Mouse (Mus musculus): Measurements from ENCODE around the gene Ogfr.
A peak's percentile ranks its signal among the peaks of the same experiment; 100 is the strongest.

The Ogfr gene

DNA sequence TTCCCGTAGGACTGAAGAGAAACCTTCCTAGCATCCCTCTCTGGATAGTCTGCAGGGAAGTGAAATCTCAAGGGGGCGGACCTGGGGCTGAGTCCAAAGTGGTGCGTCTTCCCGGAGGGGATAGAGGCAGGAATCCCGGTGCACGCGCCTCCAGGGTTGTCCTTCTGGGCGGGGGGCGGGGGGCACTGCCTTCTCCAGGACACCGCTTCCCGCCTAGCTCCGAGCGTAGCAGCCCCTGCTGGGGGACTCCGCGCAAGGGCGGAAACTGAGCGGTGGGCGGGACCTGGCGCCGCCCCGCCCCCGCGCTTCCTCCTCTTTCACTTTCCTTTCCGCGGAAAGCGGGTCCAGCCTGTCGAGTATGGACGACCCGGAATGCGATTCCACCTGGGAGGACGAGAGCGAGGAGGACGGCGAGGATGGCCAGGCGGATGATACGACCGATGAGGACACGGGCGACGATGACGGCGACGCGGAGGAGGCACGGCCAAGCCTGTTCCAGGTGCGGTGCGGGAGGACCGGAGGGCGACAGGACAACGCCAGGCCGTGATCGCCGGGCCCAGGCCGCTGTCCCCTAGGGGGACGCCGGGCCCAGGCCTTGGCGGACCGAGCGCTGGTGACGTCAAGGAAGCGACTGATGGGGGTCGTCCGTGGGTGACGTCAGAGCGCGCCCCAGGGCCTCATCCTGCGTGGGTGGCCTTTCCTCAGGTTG, at the start of gene Ogfr:
Gene Ogfr, plus strand, starts transcription at position 123 of the 709 bp plus-strand sequence.
- peak; percentile 94 for DNase-seq (ENCODE audit: low read depth)

DNA sequence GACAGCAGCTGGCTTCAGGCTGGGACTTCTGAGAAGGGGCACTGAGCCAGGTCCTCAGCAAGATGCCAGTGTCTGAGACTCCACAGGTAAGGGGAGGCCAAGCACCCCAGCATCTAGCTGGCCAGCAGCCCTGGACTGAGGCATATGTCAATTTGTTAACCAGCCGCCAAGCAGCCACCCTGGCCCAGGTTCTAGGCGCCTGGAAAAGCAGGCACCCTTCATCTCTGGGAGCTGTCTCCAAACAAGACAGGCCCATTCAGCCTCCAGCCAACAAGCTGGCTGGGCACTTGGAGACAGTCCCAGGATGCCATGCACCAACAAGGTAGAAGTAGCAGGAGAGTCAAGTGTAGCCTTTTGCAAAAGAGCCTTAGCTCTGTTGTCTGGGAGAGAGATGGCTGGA, 45.4 kb upstream of the Ogfr start:
- no peak for DNase-seq (ENCODE audit: low read depth)

DNA sequence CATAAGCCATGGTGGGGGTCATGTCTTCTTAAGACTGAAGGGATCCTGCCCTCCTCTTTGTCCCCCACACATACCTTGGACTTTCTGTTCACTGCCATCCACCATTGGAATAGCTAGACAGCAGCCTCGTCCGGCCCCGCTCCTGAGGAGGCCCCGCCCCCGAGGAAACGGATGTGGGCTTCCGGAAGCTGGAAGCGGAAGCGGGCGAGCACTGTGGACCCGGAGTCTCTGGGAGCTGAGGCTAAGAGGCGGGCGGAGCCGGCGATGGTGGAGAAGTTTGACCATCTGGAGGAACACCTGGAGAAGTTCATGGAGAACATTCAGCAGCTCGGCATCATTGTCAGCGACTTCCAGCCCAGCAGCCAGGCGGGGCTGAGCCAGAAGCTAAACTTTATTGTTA, 44.0 kb upstream of the Ogfr start:
- no peak for DNase-seq (ENCODE audit: low read depth)

DNA sequence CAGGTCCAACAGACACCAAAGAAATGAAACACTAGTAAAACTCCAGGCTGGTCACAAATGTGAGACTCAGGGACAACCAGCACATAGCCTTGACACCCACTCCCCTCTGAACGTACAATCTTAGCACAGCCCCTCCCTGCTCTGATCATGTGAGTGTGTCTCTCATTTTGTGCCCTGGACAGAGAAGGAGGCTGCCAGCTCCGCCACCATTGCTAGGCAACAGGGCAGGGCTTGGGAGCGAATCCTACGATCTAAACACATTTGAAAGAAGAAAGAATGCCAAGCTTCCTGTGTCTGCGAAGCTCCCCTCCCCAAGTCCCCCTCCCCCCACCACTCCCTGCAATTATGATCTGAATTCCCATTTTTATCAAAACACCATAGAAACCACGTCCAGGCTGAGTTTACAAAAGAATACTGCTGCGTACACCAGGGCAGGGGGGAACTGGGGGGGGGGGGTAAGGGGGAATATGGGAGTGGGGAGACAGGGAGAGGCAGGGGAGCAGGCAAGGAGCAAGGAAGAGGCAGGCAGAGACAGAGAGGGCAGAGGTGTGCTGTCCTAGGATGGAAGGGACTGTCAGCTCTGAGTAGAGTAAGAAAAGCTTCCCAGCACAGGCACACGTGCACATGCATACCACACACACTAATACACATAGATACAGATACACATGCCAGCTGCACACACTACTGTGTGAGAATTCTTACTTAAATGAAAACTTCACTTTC, 41.5 kb upstream of the Ogfr start:
- no peak for DNase-seq (ENCODE audit: low read depth)

DNA sequence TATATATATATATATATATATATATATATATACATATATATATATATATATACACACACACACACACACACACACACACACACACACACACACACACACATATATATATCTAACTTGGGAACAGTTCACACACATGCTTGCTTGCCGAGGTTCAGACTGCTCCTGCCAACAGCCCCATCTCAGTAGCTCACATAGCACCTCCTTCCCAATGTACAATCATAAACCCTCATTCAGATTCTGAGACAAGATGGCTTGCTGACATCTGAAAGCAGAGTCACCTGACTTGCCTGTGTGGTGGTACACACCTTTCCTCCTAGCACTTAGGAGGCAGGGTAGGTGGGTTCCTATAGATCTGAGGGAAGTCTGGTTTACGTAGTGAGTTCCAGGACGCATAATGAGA, 36.7 kb upstream of the Ogfr start:
- no peak for DNase-seq (ENCODE audit: low read depth)

DNA sequence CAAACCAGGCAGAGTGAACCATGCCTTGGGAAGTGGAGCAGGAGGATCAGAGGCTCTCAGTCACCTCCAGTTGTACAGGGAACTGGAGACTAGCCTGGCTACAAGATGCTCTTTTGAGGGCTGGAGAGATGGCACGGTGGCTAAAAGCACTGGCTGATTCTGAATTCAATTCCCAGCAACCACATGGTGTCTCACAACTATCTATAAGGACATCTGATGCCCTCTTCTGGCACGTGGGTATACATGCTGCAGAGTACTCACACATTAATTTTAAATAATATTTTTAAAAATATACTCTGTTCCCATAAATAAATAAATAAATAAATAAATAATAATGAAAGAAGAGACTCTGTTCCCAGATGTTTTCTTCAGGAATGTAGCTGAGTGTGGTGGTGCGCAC, 33.8 kb upstream of the Ogfr start:
- DNase-seq (ENCODE audit: low read depth) = no peak

DNA sequence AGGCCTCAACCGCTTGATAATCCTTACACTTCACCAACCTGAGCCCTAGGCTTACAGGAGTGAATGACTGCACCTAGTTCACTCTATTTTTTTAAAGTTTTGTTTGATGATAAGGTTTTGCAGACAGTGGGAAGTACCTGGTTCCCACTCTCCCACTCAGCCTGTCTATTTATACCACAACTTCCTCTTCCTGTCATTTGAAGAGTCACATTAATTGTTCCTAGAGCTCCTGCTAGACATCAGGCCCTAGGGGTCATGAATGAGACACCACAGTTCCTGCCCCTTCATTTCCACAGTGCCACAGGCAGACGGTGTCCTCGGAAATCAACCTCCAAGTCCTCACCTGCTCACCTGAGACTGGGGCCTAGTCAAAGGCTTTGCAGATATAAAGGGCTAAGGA, 32.6 kb upstream of the Ogfr start:
- no peak for DNase-seq (ENCODE audit: low read depth)

DNA sequence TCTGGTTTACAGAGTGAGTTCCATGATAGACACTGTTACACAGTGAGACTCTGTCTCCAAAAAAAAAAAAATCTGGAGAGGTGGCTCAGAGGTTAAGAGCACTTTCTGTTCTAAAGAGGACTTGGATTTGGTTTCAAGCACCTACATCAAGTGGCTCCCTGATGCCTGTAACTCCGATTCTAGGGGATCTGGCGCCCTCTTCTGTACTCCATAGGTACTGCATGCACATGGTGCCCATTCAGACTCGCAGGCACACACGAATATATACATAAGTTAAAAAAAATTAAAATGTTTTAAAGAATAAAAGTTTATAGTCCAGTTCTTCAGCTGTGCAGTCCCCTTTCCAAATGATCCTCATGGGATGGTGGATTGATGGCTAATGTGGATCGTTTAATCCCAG, 28.8 kb upstream of the Ogfr start:
- DNase-seq (ENCODE audit: low read depth) = peak; percentile 55

DNA sequence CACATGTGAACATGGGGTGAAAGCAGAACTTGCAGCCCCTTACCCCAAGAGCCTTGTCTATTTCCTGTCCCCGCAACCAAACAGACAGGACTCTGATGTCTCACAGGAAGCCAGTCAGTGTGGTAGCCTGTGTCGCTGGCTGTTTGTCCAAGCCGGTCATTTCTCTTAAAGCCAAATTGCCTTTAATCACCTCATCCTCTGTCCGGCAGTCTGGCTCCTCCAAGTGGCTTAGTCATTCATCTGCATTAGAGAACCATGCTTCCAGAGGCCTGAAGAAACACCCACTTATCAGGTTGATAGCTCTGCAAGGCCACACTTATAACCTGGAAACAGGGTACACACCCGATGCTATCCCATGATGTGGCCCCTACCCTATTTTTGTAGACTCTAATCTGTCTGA, 26.9 kb upstream of the Ogfr start:
- no peak for DNase-seq (ENCODE audit: low read depth)

DNA sequence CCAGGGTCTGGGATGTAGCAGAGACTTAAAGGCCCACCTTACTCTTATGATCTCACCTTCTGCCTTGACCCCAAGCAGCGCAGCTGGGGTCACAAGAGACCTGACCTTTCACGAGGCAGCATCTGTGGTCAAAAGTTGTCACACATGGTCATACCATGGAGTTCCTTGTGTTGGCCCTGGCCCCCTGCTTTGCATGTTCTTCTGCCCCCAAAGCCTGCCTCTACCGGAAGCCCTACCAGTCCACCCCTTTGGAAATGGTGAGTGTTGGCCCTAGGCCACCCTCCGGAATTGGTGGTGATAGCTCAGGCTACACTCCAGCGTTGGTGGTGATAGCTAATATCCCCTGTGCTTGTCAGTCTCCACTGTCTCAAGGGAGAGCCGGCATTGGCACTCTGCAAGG, 25.7 kb upstream of the Ogfr start:
- no peak for DNase-seq (ENCODE audit: low read depth)

DNA sequence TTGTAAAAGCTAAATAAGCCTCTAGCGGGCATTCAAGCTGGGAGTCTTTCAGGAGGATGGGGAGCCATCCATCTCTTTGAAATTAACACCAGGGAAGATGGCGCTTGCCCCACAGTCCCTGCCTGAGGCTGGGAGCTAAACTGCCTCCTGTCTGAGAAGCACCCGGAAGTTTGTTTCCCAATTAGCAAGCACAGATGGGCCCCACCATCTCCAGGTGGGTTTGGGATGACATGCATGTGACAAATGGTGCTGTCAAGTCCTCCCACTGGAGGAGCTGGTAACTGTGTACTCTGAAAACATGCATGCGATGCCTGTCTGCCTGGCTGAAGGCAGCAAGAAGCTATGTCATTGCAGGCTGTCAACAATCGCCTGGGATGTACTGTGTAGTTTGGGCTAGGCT, 25.2 kb upstream of the Ogfr start:
- DNase-seq (ENCODE audit: low read depth) = no peak

DNA sequence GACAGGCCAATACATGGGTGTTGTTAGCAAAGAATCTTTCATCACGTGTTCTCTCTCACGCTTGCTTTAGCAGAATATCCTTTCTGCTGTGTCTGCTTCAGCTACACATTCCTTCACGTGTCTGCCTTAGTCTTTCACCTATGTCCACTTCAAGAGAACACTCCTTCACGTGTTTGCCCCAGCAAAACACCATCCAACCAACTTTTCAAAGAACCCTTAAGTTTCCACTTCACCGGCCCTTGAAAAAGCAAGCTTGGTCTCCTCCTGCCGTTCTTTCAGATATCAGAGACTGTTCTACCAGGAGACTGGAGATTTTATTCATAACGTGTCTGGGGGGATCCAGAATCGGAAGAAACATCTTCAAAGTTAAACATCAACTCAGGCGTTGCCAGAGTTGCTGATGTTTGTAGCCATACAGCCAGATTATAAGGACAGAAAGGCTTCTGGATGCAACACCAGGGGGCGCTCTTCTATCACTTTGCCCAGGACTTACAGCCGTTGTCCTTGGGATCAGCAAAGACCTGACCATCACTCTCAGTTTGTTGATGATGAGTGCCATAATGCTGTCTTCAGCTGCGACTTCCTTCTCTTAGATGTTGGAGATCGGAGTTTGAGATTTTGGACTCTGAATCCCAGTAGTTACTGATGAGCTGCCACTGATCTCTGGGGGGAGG, 22.7 kb upstream of the Ogfr start:
- DNase-seq (ENCODE audit: low read depth) = peak; percentile 85

DNA sequence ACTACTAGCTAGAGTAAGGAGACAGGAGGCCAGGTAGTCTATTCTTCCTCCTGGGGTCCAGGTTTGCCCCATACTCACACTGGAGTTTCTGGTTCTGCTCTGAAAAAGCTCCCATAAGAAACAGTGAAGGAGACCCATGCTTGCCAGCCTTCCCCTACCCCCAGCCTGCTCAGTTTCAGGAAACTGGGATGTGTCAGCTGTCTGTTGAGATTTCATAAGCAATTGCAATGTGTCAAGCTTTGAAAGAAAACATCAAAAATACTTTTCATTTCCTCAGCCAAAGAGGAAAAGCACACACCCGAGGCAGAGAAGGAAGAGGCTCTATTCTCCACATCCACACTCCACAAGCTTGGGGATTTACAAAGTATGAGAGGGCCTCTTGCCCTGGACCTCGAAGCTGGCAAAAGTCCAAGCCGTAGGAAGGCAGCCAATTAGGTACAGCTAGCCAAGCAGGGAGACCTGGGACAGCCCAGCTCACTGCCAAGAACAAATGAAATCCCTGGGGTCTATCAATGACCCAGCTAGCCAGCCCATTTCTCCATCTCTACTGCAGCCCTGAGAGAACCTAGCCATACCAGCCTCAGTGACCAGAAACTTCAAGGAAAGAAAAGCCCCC, 19.9 kb upstream of the Ogfr start:
- no peak for DNase-seq (ENCODE audit: low read depth)

DNA sequence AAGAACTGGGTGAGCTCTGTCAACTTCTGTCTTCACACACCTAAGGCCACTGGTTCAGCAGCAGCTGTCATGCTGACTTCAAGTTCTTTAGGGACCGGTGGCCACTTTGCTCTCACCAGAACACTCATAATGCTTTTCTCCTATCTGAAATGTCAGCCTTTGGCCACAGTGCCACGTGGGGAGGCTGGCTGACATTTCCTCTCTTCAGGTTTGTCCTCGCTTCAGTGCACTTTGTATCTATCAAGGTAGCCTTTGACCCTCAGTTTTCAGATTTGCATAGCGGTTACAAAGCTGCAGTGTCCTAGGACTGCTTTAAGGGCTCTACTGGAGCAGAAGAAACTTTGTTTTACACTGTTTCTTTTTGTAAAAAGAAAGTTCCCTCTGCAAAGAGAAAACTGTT, 12.6 kb upstream of the Ogfr start:
- no peak for DNase-seq (ENCODE audit: low read depth)

DNA sequence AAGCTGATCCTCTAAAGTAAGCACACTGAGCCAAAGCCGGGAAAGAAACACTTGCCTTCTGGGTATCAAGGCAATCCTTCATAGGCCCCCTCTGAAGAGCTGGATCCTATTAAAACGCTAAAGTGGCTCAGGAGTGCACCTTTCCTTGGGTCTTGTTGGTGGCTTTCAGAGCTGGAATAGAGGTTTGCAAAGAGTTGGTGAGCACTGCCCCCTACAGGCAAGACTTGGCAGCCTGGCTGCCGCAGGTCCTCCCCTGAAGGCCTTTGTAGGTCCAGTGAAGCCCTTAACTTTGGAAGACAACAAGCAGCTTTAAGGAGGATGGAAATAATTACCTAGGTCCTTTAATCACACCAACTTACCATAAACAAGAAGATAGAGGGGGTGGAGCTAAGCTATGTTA, 10.4 kb upstream of the Ogfr start:
- DNase-seq (ENCODE audit: low read depth) = peak; percentile 84

DNA sequence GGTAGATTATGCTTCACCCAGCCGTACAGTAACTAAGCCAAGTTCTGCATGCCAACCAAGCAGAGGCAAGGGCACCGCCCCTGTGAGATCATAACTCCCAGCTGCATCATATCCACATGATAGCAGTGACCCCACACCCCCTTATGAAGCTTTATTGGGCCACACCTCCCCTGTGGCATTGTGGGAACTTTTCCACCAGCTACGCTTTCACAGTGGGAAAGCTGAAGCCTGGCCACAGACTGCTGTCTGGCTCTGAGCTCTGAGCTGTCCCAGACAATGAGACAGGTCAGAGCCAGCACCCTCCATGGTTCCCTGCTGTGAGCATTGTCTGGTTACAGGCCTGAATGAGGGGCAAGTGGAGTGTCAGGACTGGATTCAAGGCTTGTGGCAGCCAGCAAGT, 8.0 kb upstream of the Ogfr start, which contains the start of gene Mrgbp:
Gene Mrgbp, plus strand, starts transcription at position 303 of the 400 bp plus-strand sequence.
- no peak for DNase-seq (ENCODE audit: low read depth)

DNA sequence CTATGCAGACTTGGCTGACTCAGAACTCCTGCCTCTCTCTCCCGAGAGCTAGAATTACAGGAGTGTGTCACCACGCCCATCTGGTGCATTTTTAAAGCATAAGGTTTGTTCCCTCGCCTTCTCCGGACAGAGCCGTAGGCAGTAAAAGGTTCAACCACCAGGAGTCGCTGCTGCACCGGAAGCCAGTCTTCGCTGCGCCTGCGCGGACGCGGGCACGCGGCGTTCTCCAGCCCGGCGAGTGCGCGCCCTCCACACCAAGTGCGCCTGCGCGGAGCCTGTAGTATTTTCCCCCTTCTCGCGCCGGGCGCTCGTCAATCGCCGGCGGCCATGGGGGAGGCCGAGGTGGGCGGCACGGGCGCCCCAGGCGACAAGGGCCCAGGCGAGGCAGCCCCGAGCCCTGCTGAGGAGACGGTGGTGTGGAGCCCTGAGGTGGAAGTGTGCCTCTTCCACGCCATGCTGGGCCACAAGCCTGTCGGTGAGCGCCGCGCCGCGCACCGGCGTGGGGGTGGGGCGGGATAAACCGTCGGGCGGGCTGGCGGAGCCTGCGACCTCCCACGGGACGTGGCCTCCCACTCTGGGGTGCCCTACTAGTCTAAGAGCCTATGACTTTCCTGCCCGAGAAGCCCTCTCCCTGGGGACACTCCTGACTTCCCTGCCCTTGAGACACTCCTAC, 6.4 kb upstream of the Ogfr start:
- peak; percentile 98 for DNase-seq (ENCODE audit: low read depth)

DNA sequence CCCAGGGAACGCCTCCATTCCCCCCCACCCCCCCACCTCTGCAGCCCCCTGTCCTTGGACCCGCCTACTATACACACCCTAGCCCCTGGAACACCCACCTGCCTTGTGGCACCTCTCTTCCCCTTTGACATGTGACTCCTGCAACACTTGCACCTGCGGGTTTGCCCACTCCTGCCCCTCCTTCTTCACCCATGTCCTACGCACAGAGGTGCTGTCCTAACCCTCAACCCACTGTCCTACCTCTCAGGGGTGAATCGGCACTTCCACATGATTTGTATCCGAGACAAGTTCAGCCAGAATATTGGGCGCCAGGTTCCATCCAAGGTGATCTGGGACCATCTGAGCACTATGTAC, 5.9 kb upstream of the Ogfr start:
- peak; percentile 51 for DNase-seq (ENCODE audit: low read depth)

DNA sequence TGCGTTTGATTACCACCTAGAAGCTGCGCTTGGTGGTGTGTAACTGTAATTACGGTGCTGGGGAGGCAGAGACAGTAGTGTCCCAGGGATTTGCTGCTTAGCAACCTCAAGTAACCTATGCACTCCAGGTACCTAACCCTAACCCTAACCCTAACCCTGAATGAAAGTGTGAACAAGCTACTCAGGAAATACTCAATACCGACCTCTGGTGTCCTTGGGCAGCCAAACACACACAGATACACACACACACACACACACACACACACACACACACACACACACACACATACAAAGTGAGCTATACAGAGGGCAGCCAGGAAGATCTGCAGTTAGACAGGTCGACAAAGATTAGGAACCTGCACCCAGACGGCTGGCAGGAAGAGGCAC, 316 bp upstream of the Ogfr start:
- DNase-seq (ENCODE audit: low read depth) = no peak

DNA sequence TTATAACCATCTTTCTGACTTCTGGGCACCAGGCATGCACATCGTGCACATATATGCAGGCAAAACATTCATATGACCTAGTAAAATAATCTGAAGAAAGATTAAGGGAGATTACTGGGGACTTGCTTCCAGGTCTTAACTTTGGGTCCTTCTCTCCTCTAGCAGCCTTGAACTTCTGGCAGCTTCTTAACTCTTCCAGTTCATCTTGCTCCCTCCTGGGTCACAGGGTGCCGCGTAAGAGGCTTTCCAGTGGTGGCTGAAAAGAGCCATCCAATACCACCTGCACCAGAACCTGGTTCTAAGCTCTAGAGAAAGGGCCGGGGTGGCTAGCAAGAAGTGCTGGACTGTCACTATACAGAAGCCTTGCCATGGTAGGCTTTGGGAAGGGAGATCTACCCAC, 8.4 kb downstream of the Ogfr start, which contains the start of gene Col9a3:
Gene Col9a3, plus strand, starts transcription at position 301 of the 400 bp plus-strand sequence.
- DNase-seq (ENCODE audit: low read depth) = no peak

DNA sequence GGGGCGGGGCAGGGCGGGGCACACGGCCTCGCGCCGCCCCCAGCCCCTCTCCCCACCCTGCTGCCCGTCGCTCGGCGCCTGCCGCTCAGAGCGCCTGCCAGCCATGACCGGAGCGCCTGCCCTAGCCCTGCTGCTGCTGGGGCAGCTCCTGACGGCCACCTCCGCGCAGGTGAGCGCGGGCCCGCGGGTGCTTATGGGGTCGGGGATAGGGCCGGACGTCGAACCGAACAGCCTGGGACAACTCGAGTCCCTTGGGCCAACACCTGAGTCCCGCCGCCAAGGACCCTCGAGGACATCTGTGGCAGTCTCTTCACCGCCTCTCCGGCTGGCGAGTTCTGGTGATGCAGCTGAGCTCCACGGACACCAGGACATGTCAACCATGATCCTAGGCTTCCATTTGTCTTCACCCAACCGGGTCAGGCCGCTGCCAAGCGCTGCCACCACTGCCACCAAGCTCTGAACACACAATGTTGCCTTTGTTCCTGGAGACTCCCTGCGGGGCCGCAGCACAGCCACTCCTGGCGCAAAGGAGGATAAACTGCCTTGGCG, 9.2 kb downstream of the Ogfr start:
- no peak for DNase-seq (ENCODE audit: low read depth)

DNA sequence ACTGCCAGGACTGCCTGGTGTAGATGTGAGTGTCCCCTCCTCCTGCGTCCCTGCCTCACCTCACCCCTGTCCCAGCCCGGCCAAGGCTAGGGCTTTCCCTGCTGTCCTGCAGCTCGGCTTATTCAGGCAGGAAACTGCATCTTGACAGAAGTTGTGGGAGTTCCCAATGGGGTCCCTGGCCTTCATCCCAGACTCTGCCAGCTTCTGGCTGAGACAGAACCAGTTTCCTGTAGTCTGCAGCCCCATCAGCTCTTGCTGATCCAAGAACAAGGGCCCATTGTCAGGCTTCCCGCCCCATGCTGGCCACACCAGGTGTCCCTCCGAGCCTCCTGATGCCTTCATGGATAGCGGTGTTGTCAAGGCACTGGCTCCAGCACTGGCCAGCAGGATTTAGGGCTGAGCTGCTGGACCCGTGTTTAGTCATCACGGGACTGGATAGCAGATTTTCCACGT, 11.6 kb downstream of the Ogfr start:
- no peak for DNase-seq (ENCODE audit: low read depth)
